Mouse (Mus musculus) testis, postnatal 10 days (tissue): ENCODE measurements around the gene Plcb2.

Experiments used
- DNase-seq: peaks from one replicate; pipeline ENCODE4 v3.0.0; 2021; ENCODE audit warnings: low spot score

Plcb2 gene

GRCm38 (mm10) chr2:118750476-118750875 is 22.2 kb upstream of the Plcb2 start:
- DNase-seq: no peak

GRCm38 (mm10) chr2:118749341-118749884 is 21.2 kb upstream of the Plcb2 start:
- DNase-seq: no peak

- peak; percentile 58 for DNase-seq
Measured at GRCm38 (mm10) chr2:118747301-118747960, 19.2 kb upstream of the Plcb2 start.

- DNase-seq: peak; percentile 61
Measured at GRCm38 (mm10) chr2:118745915-118746901, 18.0 kb upstream of the Plcb2 start.

- peak; percentile 87 for DNase-seq
Measured at GRCm38 (mm10) chr2:118745232-118745884, 17.1 kb upstream of the Plcb2 start, which contains the start of gene Inafm2. TSS of gene Inafm2 (plus strand) at chr2:118745758.

GRCm38 (mm10) chr2:118744621-118745020 is 16.4 kb upstream of the Plcb2 start:
- DNase-seq: no peak

GRCm38 (mm10) chr2:118743261-118743943 is 15.2 kb upstream of the Plcb2 start:
- DNase-seq: no peak

- DNase-seq: no peak
Measured at GRCm38 (mm10) chr2:118741183-118741582, 12.9 kb upstream of the Plcb2 start.

- no peak for DNase-seq
Measured at GRCm38 (mm10) chr2:118740341-118740740, 12.1 kb upstream of the Plcb2 start.

- no peak for DNase-seq
Measured at GRCm38 (mm10) chr2:118733341-118733740, 5.1 kb upstream of the Plcb2 start.

GRCm38 (mm10) chr2:118731981-118732380 is 3.7 kb upstream of the Plcb2 start:
- no peak for DNase-seq

GRCm38 (mm10) chr2:118730622-118730915 is 2.3 kb upstream of the Plcb2 start:
- peak; percentile 90 for DNase-seq

- no peak for DNase-seq
Measured at GRCm38 (mm10) chr2:118729816-118730621, 1.8 kb upstream of the Plcb2 start.

GRCm38 (mm10) chr2:118729194-118729593 is 956 bp upstream of the Plcb2 start:
- DNase-seq: no peak

GRCm38 (mm10) chr2:118727911-118728310 is 327 bp downstream of the Plcb2 start:
- no peak for DNase-seq

- no peak for DNase-seq
Measured at GRCm38 (mm10) chr2:118726873-118727272, 1.4 kb downstream of the Plcb2 start.

- DNase-seq: no peak
Measured at GRCm38 (mm10) chr2:118725511-118725910, 2.7 kb downstream of the Plcb2 start.

- DNase-seq: peak; percentile 25
Measured at GRCm38 (mm10) chr2:118723693-118724486, 4.3 kb downstream of the Plcb2 start.

GRCm38 (mm10) chr2:118716677-118717076 is 11.6 kb downstream of the Plcb2 start:
- DNase-seq: peak; percentile 22

- DNase-seq: no peak
Measured at GRCm38 (mm10) chr2:118714230-118714629, 14.0 kb downstream of the Plcb2 start.
